In the genomic region with DNA sequence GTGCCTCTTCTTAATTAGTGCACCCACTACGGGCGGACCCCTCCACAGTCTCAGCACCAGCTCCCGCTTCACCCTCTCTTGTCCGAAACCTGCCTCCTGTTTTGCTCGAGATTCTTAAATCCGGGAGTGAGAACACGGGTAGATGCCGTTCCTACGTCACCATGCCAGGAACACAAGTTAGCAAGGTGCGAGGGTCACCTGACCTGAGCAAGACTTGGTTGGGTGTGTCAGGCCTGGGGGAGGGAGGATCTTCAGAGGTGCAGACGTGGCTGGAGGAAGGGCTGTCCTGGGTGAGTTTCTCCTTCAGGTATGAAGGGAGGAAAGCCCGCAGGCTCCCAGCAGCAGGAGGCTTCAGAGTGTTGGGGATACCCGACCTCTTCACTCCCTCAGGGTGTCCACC, we compare ENCODE assay signal across 8 mouse cellular contexts. TPM values are rescaled to one million over a fixed set of nuclear protein-coding genes. Genes with fewer than 3 reads are reported as not detected.
DNase-seq lines count a peak whose midpoint lies in the region; ATAC-seq and TF ChIP-seq lines count a peak whose summit lies in the region.

A gene (plus strand): TSS at position 239 of the 400 bp plus-strand sequence.

- no peak for TF ChIP-seq CTCF in left cerebral cortex, adult 2 months (IDR thresholded peaks at IDR 0.05)
- no peak for TF ChIP-seq CTCF in midbrain, postnatal 0 days (IDR thresholded peaks at IDR 0.05)

- intact Hi-C loops in left cerebral cortex, adult 2 months (cut with DNase I) = no loop called here

- 14% methylated on average over 13 of the region's 13 CpGs for WGBS in embryonic facial prominence, embryonic 10.5 days
- 36% methylated on average over 13 of the region's 13 CpGs for WGBS in large intestine, adult 2 months
- WGBS in midbrain, postnatal 0 days = 31% methylated on average over 13 of the region's 13 CpGs

- peaks cover 5% of the 10 kb centered on the region; the same call in 1 of the 2 replicates for H3K27me3 ChIP-seq in embryonic facial prominence, embryonic 10.5 days (replicated peaks; ENCODE audit: low read depth, poor library complexity, severe bottlenecking)
- no peaks in the 10 kb centered on the region for H3K27me3 ChIP-seq in midbrain, postnatal 0 days (ENCODE audit: insufficient read depth, low read length)

- no peak within 1 kb of the TSS for H3K9ac ChIP-seq in midbrain, postnatal 0 days (replicated peaks; ENCODE audit: low read length, poor library complexity, severe bottlenecking)

- peaks cover 46% of the 10 kb centered on the region for H3K4me1 ChIP-seq in embryonic facial prominence, embryonic 10.5 days
- H3K4me1 ChIP-seq in midbrain, postnatal 0 days (ENCODE audit: insufficient read depth, low read length) = peaks cover 12% of the 10 kb centered on the region

- H3K4me3 ChIP-seq in left cerebral cortex, adult 2 months = no peak within 1 kb of the TSS
- H3K4me3 ChIP-seq in embryonic facial prominence, embryonic 10.5 days = peak within 1 kb of the TSS; percentile 33
- H3K4me3 ChIP-seq in midbrain, postnatal 0 days (ENCODE audit: low read depth, low read length) = no peak within 1 kb of the TSS

- no peak for DNase-seq in left cerebral cortex, adult 2 months (ENCODE audit: extremely low spot score in 1 of 2, low spot score in 2 of 2)
- DNase-seq in left cerebral cortex, adult 11 months (ENCODE audit: low spot score) = no peak
- DNase-seq in embryonic facial prominence, embryonic 10.5 days (ENCODE audit: low spot score) = peak; percentile 35
- no peak for DNase-seq in large intestine, adult 2 months (ENCODE audit: low read depth, low spot score)
- no peak for DNase-seq in midbrain, postnatal 0 days (ENCODE audit: low spot score)
- DNase-seq in cerebellum, postnatal 10 days = no peak
- no peak for DNase-seq in cerebellum, postnatal 25 days
- DNase-seq in cerebellum, adult 9-11 months = no peak

- H3K36me3 ChIP-seq in embryonic facial prominence, embryonic 10.5 days (replicated peaks) = no peaks in the 10 kb centered on the region
- H3K36me3 ChIP-seq in midbrain, postnatal 0 days (ENCODE audit: insufficient read depth, low read length) = no peaks in the 10 kb centered on the region

- ATAC-seq in midbrain, postnatal 0 days (ENCODE audit: low FRiP score) = 0 out of 2 replicates have a peak, but pooled peaks have one; percentile 21

- H3K4me2 ChIP-seq in midbrain, postnatal 0 days (ENCODE audit: low read depth, low read length, poor library complexity, severe bottlenecking) = peak within 1 kb of the TSS; percentile 4; the same call in 1 of the 2 replicates

- no peak within 1 kb of the TSS for H3K27ac ChIP-seq in left cerebral cortex, adult 2 months
- H3K27ac ChIP-seq in embryonic facial prominence, embryonic 10.5 days (replicated peaks) = peak within 1 kb of the TSS; percentile 82
- peak within 1 kb of the TSS; percentile 43 for H3K27ac ChIP-seq in midbrain, postnatal 0 days (ENCODE audit: low read depth, low read length)

- H3K9me3 ChIP-seq in embryonic facial prominence, embryonic 10.5 days = no peaks in the 10 kb centered on the region
- H3K9me3 ChIP-seq in midbrain, postnatal 0 days (ENCODE audit: low read length) = no peaks in the 10 kb centered on the region

RNA-seq across cellular contexts. Expression of the gene that starts here (rescaled TPM):
- 100 to 1,000 TPM; 133 to 134 TPM for total RNA-seq in left cerebral cortex, adult 2 months (2021)
- polyA plus RNA-seq in embryonic facial prominence, embryonic 10.5 days (2016; fragmentation: Nextera tagmentation; extraction: Ambion mirVana) = 22.1 and 23.1 TPM in 2 replicates
- 69.8 and 93.9 TPM in 2 replicates for polyA plus RNA-seq in large intestine, adult 2 months (2012; rRNA removed)
- 129 and 137 TPM in 2 replicates for total RNA-seq in midbrain, postnatal 0 days (2014; rRNA removed)
- 26.1 and 26.6 TPM in 2 replicates for polyA plus RNA-seq in midbrain, postnatal 0 days (2015; fragmentation: Nextera tagmentation; extraction: Ambion mirVana)
